Mouse (Mus musculus) MEL-GATA-1-ER (cell line): ENCODE measurements around the gene Clec18a.
"Not testable (repeated sequence)": the region's sequence is repeated elsewhere in the genome, so short reads cannot be mapped to it uniquely, and the experiment has no call there.

ENCODE experiments used
- DNase-seq: peaks from one replicate; pipeline ENCODE4 v3.0.0-alpha.2; 2012; ENCODE audit warnings: low read depth; ENCODE audit errors: extremely low read depth

The Clec18a gene

GRCm38 (mm10) chr8:111092326-111092725 lies at the start of gene Clec18a:
TSS of gene Clec18a (minus strand) at chr8:111092426.
- DNase-seq = not testable (repeated sequence)

GRCm38 (mm10) chr8:111130756-111131155 lies 38.5 kb upstream of the Clec18a start:
- DNase-seq = no peak

GRCm38 (mm10) chr8:111119481-111119880 lies 27.3 kb upstream of the Clec18a start:
- no peak for DNase-seq

GRCm38 (mm10) chr8:111114891-111115290 lies 22.7 kb upstream of the Clec18a start:
- DNase-seq = no peak

GRCm38 (mm10) chr8:111094719-111095302 lies 2.6 kb upstream of the Clec18a start:
- DNase-seq = peak; percentile 6

GRCm38 (mm10) chr8:111093865-111094718 lies 1.9 kb upstream of the Clec18a start, which contains the start of gene Pdpr:
TSS of gene Pdpr (plus strand) at chr8:111094630.
- peak; percentile 37 for DNase-seq

GRCm38 (mm10) chr8:111091706-111092105 lies 520 bp downstream of the Clec18a start:
- no peak for DNase-seq

GRCm38 (mm10) chr8:111090126-111090525 lies 2.1 kb downstream of the Clec18a start:
- peak; percentile 62 for DNase-seq

GRCm38 (mm10) chr8:111083936-111084335 lies 8.3 kb downstream of the Clec18a start:
- not testable (repeated sequence) for DNase-seq

GRCm38 (mm10) chr8:111081580-111082258 lies 10.5 kb downstream of the Clec18a start:
- no peak for DNase-seq

GRCm38 (mm10) chr8:111079861-111080271 lies 12.4 kb downstream of the Clec18a start:
- DNase-seq = no peak

GRCm38 (mm10) chr8:111079461-111079860 lies 12.8 kb downstream of the Clec18a start:
- DNase-seq = no peak

GRCm38 (mm10) chr8:111075926-111076325 lies 16.3 kb downstream of the Clec18a start:
- no peak for DNase-seq

- DNase-seq = not testable (repeated sequence)
Observed at GRCm38 (mm10) chr8:111068660-111069059, 23.6 kb downstream of the Clec18a start.

- no peak for DNase-seq
Observed at GRCm38 (mm10) chr8:111067439-111067838, 24.8 kb downstream of the Clec18a start.

GRCm38 (mm10) chr8:111066308-111066707 lies 25.9 kb downstream of the Clec18a start:
- no peak for DNase-seq

GRCm38 (mm10) chr8:111062893-111063292 lies 29.3 kb downstream of the Clec18a start:
- no peak for DNase-seq

GRCm38 (mm10) chr8:111062072-111062757 lies 30.0 kb downstream of the Clec18a start:
- DNase-seq = peak; percentile 76

GRCm38 (mm10) chr8:111061688-111062071 lies 30.5 kb downstream of the Clec18a start:
- DNase-seq = no peak

- DNase-seq = peak; percentile 62
Observed at GRCm38 (mm10) chr8:111058946-111059572, 33.2 kb downstream of the Clec18a start.
